Mouse (Mus musculus) left cerebral cortex, postnatal 4 days (tissue): ENCODE measurements around the gene Ppp4c. TPM values are rescaled to one million over a fixed set of nuclear protein-coding genes. Genes with fewer than 3 reads are reported as not detected.

Experiments
- DNase-seq: peaks from one replicate; pipeline ENCODE4 v3.0.0-alpha.2; 2022
- intact Hi-C: fragments of 180-260 bp; cut with DNase I; formaldehyde crosslinking; loops from one replicate; pipeline ENCODE4 v1.15.1; 2025
- total RNA-seq, 2 experiments: library from RNA; stranded (reverse); gene quantifications; 2 replicates each; pipeline ENCODE4 v1.2.3; 2021

The Ppp4c gene
- total RNA-seq, 2 experiments from 2014 or later: 71.1 to 79.7 TPM

GRCm38 (mm10) chr7:126803181-126803580 lies 10.9 kb upstream of the Ppp4c start:
- intact Hi-C loops: no loop called here
- no peak for DNase-seq

GRCm38 (mm10) chr7:126802134-126802889 lies 10.0 kb upstream of the Ppp4c start:
- DNase-seq: no peak
- intact Hi-C loops: no loop called here

GRCm38 (mm10) chr7:126801057-126801422 lies 8.7 kb upstream of the Ppp4c start:
- DNase-seq: no peak
- intact Hi-C loops: no loop called here

- intact Hi-C loops: no loop called here
- DNase-seq: no peak
These were observed 8.2 kb upstream of the Ppp4c start for GRCm38 (mm10) chr7:126800269-126801056.

- intact Hi-C loops: no loop called here
- DNase-seq: peak; percentile 49
These were observed 7.4 kb upstream of the Ppp4c start for GRCm38 (mm10) chr7:126799468-126800268.

- DNase-seq: peak; percentile 97
- intact Hi-C loops: no loop called here
These were observed 6.8 kb upstream of the Ppp4c start for GRCm38 (mm10) chr7:126799050-126799467.

- intact Hi-C loops: no loop called here
- DNase-seq: no peak
These were observed 6.1 kb upstream of the Ppp4c start for GRCm38 (mm10) chr7:126798127-126799049.

GRCm38 (mm10) chr7:126797411-126798126 lies 5.3 kb upstream of the Ppp4c start, which contains the start of gene Fam57b:
Fam57b (plus strand) TSS chr7:126797668.
- intact Hi-C loops: no loop called here
- DNase-seq: peak; percentile 84

- intact Hi-C loops: no loop called here
- peak; percentile 79 for DNase-seq
These were observed 4.1 kb upstream of the Ppp4c start for GRCm38 (mm10) chr7:126796350-126796932.

GRCm38 (mm10) chr7:126795387-126796317 lies 3.4 kb upstream of the Ppp4c start:
- DNase-seq: no peak
- intact Hi-C loops: no loop called here

- DNase-seq: no peak
- intact Hi-C loops: no loop called here
These were observed 1.9 kb upstream of the Ppp4c start for GRCm38 (mm10) chr7:126794271-126794605.

GRCm38 (mm10) chr7:126793456-126794270 lies 1.4 kb upstream of the Ppp4c start:
- no peak for DNase-seq
- intact Hi-C loops: no loop called here

GRCm38 (mm10) chr7:126792721-126793443 lies 586 bp upstream of the Ppp4c start:
- DNase-seq: no peak
- intact Hi-C loops: no loop called here

- intact Hi-C loops: no loop called here
These were observed 3.2 kb downstream of the Ppp4c start for GRCm38 (mm10) chr7:126789141-126789540.

GRCm38 (mm10) chr7:126786142-126786541 lies 6.2 kb downstream of the Ppp4c start:
- intact Hi-C loops: no loop called here
- DNase-seq: no peak

More at GRCm38 (mm10) chr7:126789141-126789540, 3.2 kb downstream of the Ppp4c start:
- DNase-seq: no peak

- no peak for DNase-seq
- intact Hi-C loops: no loop called here
These were observed 7.2 kb downstream of the Ppp4c start for GRCm38 (mm10) chr7:126785056-126785455.

- DNase-seq: no peak
- intact Hi-C loops: no loop called here
These were observed 7.8 kb downstream of the Ppp4c start for GRCm38 (mm10) chr7:126784469-126784868.
